Mouse (Mus musculus): Measurements from ENCODE around the gene F12.

DNA sequence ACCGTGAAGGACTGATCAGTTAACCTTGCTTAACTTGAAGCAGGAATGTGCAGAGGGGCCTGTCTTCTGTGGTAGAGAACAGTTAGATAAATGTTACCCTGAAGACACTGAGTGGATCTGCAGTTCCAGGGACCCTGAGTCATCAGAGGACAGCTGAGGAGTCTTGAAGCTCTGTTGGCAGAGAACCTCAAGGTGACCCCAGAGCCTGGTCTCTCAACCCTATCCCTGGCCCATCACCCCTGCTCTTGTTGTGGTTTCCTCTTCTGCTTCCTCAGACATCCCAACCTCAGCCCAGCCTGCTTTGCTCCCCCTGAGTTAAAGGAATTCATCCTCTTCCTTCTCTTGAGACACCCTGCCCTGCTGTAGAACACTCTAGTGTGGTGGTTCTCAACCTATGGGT is 28.5 kb downstream of the F12 start, which contains the start of gene Slc34a1:
- TF ChIP-seq POLR2A (IDR thresholded peaks at IDR 0.05; ENCODE audit: low read depth, low read length) (no peak), CTCF (IDR thresholded peaks at IDR 0.05; ENCODE audit: extremely low read depth, insufficient read depth, insufficient read length, insufficient replicate concordance) (no peak)

Data from spleen, adult 2 months (tissue).